Mouse (Mus musculus): ENCODE results near the gene Batf.

DNA sequence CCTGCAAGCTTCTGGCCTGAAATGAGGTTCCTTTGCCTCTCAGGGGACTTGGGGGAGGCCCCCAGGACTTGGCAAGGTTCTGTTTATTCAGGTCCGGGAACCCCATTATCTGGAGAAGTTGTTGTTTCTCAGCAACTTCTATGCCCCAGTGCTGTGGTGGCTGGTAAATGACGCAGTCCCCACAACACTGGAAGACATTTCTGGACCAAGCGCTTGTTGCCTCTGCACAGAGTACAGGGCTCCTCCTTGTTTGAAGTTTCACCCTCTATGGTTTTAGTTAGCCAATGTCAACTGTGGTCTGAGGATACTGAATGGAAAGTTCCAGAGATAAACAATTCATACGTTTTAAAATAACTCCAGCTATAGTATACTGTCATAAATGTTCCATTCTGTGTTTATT, 20.4 kb downstream of the Batf start:
- TF ChIP-seq CTCF (IDR thresholded peaks at IDR 0.05) = no peak
- no peak for TF ChIP-seq POLR2A (IDR thresholded peaks at IDR 0.05; ENCODE audit: insufficient read depth, low read depth, low read length)
- no peak for TF ChIP-seq EP300 (IDR thresholded peaks at IDR 0.05; ENCODE audit: insufficient read depth, low read depth, low read length)

All from heart, adult 2 months (tissue).